Mouse (Mus musculus) lung, embryonic 16.5 days (tissue): ENCODE results near the gene Gm9837. TPM values are rescaled to one million over a fixed set of nuclear protein-coding genes. Genes with fewer than 3 reads are reported as not detected.

ENCODE experiments used
- ATAC-seq: fragments of 200-750 bp; cut with Nextera tagmentation; 2 replicates; pipeline ENCODE4 v1.8.0; 2017; ENCODE audit warnings: low read depth, mild to moderate bottlenecking, moderate library complexity
- H3K27ac ChIP-seq: fragments of 300-500 bp; sonication (generic); 2 replicates; pipeline ENCODE4 v1.5.1; 2014; ENCODE audit warnings: mild to moderate bottlenecking, control low read depth, low read length
- H3K27me3 ChIP-seq: fragments of 300-500 bp; sonication (generic); 2 replicates; pipeline ENCODE4 v1.6.1; 2014; ENCODE audit warnings: low read depth, low read length, mixed read lengths; ENCODE audit not compliant: control insufficient read depth, insufficient read depth
- H3K36me3 ChIP-seq: fragments of 300-500 bp; sonication (generic); 2 replicates; pipeline ENCODE4 v1.6.1; 2014; ENCODE audit warnings: low read length; ENCODE audit not compliant: control insufficient read depth, insufficient read depth
- H3K4me1 ChIP-seq: fragments of 300-500 bp; sonication (generic); replicated peaks from 2 replicates; pipeline ENCODE4 v1.6.1; 2014; ENCODE audit warnings: low read length, mixed read lengths; ENCODE audit not compliant: control insufficient read depth, insufficient read depth
- H3K4me2 ChIP-seq: fragments of 300-500 bp; sonication (generic); 2 replicates; pipeline ENCODE4 v1.6.1; 2014; ENCODE audit warnings: low read depth, low read length, control low read depth
- H3K4me3 ChIP-seq: fragments of 300-500 bp; sonication (generic); 2 replicates; pipeline ENCODE4 v1.5.1; 2014; ENCODE audit warnings: mild to moderate bottlenecking, low read length, control low read depth
- H3K9ac ChIP-seq: fragments of 300-500 bp; sonication (generic); 2 replicates; pipeline ENCODE4 v1.6.1; 2014; ENCODE audit warnings: low read length, control low read depth
- H3K9me3 ChIP-seq: fragments of 300-500 bp; sonication (generic); 2 replicates; pipeline ENCODE4 v1.6.1; 2016; ENCODE audit warnings: low read length; ENCODE audit not compliant: control insufficient read depth
- WGBS: fragments of 180-500 bp; shearing (Covaris S2); extraction: QIAGEN DNeasy Blood & Tissue Kit; methylation state at CpG from one replicate; pipeline ENCODE4 v1.1.7; 2014; 5-methylcytosine and 5-hydroxymethylcytosine counted together
- polyA plus RNA-seq: library from polyadenylated mRNA; unstranded; fragments of >200 nt; fragmentation: Nextera tagmentation; extraction: Ambion mirVana; gene quantifications from 2 replicates; pipeline ENCODE4 v1.2.1, GENCODE M21; 2015

Gm9837 gene
- polyA plus RNA-seq, 1 experiment from 2014 or later: not detected

DNA sequence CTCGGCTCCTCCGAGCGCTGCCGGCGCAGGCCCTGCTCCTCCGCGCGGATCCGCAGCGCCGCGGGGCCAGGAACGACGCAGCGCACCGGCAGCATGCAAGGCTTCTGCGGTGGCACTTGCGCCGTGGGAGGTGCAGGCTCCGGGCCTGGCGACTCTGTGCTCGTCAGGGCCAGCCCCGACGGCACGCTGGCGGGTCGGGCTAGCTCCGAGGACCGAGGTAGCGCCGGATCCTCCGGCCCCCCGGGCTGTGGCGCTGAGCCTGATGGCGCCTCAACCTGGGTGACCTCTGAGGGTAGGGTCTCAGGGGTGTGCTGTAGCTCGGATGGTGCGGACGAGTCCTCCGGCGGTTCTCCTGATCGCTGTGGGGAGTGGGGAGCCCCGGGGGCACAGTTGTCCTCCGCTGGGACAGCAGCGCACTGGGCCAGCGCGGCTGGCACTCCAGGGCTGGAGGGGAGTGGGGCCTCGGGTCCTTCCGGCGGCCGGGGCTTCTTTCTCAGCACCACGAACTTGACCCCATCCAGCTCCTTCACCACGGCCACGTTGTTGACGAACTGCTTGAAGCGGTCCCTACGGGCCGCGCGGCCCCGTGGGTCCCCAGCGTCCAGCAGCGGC lies 9.0 kb upstream of the Gm9837 start:
- H3K4me3 ChIP-seq: peak overlapping the region; percentile 47
- H3K27ac ChIP-seq: no peak overlapping the region
- H3K27me3 ChIP-seq: peaks cover 67% of the 10 kb centered on the region
- H3K36me3 ChIP-seq: no peaks in the 10 kb centered on the region
- H3K9me3 ChIP-seq: no peaks in the 10 kb centered on the region
- peak overlapping the region; percentile 45 for H3K9ac ChIP-seq
- ATAC-seq: peak; percentile 39
- peaks cover 16% of the 10 kb centered on the region for H3K4me1 ChIP-seq
- peak overlapping the region; percentile 76 for H3K4me2 ChIP-seq
- 1% methylated on average over 49 of the region's 62 CpGs for WGBS

DNA sequence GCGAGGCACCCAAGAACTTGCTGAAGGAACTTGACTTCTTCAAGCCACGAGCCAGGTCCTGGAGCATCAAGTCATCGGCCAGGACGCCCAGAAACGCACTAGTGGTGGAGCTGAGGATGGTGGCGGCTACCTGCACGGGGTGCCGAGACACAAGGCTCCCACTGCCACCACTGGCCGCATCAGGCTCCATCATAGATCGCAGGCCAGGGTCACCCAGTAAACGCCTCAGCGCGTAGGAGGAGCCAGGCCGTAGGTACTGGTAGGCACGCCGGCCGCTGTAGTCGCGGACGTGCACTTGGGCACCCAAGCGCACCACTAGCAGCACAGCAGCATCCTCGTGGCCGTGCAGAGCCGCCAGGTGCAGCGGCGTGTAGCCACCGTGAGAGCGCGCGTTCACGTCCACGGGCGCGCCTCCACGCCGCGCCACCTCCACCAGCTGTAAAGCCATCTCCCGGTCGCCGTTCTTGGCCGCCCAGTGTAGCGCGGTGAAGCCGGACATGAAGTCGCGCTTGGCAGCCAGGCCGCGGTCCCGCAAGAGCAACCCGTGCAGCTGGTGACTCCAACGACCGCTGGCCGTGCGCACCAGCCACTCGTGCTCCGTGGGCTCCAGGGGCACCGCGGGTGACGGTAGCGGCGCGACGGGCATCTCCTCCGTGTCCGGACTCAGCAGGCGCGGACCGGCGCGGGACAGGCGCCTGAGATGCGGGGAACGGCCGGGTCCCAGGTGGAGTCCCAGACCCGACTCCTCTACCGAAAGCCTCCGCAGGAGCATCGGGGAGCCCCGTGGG lies 8.3 kb upstream of the Gm9837 start:
- WGBS: 6% methylated on average over 79 of the region's 79 CpGs
- Histone ChIP-seq H3K27ac (no peak overlapping the region), H3K36me3 (no peaks in the 10 kb centered on the region), H3K27me3 (peaks cover 70% of the 10 kb centered on the region), H3K9ac (peak overlapping the region; percentile 45), H3K9me3 (no peaks in the 10 kb centered on the region), H3K4me2 (peak overlapping the region; percentile 76), H3K4me3 (peak overlapping the region; percentile 47), H3K4me1 (peaks cover 16% of the 10 kb centered on the region)
- peak; percentile 39; the same call in 1 of the 2 replicates for ATAC-seq

DNA sequence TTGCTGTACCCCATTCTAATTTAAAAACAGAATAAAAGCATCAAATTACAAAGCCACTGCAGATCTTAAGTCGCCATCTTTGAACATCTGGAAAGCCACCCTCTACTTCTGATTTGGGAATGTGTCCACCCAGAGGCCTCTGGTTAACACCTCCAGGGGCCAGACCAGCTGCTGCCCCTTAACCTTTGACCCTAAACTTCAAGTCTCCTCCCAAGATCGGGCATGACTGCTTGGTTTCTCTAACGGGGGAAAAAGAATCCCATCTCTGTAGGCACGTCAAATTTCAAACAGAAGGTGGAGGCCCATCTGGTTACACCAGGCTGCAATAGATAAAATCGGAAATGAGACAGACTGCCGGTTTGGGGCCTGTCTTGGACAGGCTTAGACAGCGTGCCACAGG lies 7.6 kb upstream of the Gm9837 start:
- WGBS: 41% methylated on average over 7 of the region's 7 CpGs
- H3K4me2 ChIP-seq: no peak overlapping the region
- H3K4me1 ChIP-seq: peaks cover 16% of the 10 kb centered on the region
- H3K9me3 ChIP-seq: no peaks in the 10 kb centered on the region
- H3K36me3 ChIP-seq: no peaks in the 10 kb centered on the region
- no peak overlapping the region for H3K4me3 ChIP-seq
- no peak overlapping the region for H3K27ac ChIP-seq
- H3K27me3 ChIP-seq: peaks cover 70% of the 10 kb centered on the region
- ATAC-seq: no peak
- no peak overlapping the region for H3K9ac ChIP-seq

DNA sequence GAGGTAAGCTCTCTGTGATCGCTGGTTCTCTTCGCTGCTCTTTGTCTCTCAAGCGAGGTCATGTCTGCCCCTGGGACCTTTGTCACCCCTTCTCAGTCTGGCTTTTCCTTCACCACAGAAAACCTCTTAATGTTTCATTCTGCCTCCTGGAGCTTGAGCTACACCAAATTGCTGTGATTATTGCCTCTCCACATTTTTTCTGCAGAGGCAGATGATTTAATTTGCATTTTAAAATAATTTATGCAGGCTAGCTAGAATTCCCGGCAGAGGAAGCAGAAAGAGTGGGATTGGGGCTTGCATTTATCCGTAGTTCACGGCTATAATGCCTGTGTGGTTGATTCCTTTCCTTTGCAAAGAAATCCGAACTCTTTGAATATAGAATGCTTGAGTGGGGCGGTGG lies 5.3 kb upstream of the Gm9837 start:
- Histone ChIP-seq H3K9ac (no peak overlapping the region), H3K9me3 (no peaks in the 10 kb centered on the region), H3K27me3 (peaks cover 69% of the 10 kb centered on the region), H3K27ac (no peak overlapping the region), H3K4me1 (peaks cover 16% of the 10 kb centered on the region), H3K4me3 (no peak overlapping the region), H3K4me2 (no peak overlapping the region), H3K36me3 (no peaks in the 10 kb centered on the region)
- no peak for ATAC-seq
- WGBS: 22% methylated on average over 8 of the region's 8 CpGs

DNA sequence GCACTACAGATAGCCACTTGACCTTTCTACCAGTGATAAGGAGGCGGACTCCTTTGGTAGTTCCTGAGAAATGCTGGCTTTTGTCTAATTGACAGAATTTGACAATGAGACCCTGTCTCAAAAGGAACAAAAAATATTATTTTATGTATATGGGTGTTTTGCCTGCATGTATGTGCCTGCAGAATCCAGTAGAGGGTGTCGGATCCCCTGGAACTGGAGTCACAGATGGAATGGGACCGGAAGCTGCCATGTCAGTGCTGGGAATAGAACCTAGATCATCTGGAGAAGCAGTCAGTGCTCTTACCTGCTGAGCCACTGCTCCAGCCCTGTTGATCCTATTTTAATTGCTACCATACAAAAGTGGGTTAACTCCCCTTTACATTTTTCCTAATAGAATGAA lies 2.4 kb upstream of the Gm9837 start:
- 58% methylated on average over 3 of the region's 3 CpGs for WGBS
- no peak for ATAC-seq
- peaks cover 47% of the 10 kb centered on the region for H3K27me3 ChIP-seq

DNA sequence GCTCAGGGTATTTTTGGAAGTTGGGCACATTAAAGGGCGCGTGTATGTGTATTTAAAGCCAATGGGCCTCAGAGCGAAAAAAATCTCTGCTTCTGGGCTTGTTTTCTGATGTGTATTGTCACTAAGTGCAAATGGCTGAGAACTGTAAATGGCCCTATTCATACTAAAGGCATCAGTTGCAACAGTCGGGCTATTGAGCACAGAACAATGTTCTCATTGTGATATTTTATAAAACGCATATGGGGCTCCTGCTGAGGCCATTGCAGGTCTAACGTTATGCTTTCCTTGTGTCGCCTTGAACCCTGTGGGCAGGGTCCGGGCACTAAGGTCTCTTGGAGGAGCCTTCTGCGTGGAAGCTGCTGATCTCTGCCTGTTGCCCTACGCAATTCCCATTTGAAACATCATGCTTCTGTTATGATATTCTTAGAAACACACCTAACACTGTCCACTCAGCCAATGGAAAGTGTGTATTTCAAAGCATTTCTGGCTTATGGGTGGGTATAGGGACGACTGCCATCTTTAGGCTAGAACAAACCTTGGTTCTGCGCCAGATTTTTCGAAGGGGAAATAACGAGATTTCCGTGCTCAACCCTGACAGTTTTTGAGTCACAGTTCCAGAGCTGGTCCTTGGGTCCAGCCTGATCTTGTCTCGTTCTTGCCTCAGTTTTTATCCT lies 848 bp downstream of the Gm9837 start:
- peak; percentile 18 for ATAC-seq

More for the DNA sequence above, 2.4 kb upstream of the Gm9837 start:
- Histone ChIP-seq H3K9me3 (no peaks in the 10 kb centered on the region), H3K9ac (no peak overlapping the region), H3K4me3 (no peak overlapping the region), H3K4me2 (no peak overlapping the region), H3K27ac (no peak overlapping the region), H3K36me3 (no peaks in the 10 kb centered on the region), H3K4me1 (peaks cover 7% of the 10 kb centered on the region; the same call in 1 of the 2 replicates)

DNA sequence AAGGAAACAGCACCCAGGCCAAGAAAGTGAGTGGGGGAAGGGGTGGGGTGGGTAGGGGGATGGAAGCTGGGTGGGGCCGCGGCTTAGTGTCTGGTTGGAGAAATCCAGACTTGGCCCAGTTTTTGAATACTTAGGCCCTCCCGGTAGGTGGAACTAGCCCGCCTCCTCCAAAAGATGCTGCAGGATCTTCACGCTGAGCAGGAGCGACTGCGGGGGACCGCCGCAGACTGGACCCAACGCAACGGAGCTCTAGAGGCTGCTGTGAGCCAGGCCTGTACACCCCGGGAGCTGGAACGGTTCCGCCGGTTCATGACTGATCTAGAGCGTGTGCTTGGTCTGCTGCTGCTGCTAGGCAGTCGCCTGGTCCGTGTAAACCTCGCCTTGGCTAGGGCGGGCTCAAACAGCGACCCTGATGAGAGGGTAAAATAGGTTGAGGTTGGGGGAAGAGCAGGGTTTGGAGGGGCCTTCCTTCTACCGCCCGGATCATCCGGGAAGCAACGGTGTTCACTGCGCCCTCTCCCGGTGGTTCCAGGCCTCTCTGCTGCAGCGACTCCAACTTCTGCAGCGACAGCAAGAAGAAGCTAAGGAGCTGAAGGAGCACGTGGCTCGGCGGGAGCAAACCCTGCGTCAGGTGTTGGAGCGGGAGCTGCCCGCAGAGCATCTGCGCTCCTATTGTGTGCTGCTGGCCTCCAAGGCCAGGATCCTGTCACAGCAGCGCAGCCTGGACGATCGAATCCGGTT lies 3.9 kb downstream of the Gm9837 start:
- Histone ChIP-seq H3K9me3 (no peaks in the 10 kb centered on the region), H3K27me3 (peaks cover 50% of the 10 kb centered on the region), H3K4me1 (peaks cover 13% of the 10 kb centered on the region; the same call in 1 of the 2 replicates), H3K36me3 (no peaks in the 10 kb centered on the region), H3K27ac (no peak overlapping the region), H3K4me2 (peak overlapping the region; percentile 62), H3K4me3 (peak overlapping the region; percentile 37), H3K9ac (peak overlapping the region; percentile 60)
- ATAC-seq: peak; percentile 65
- WGBS: 6% methylated on average over 40 of the region's 40 CpGs

More for the DNA sequence above, 848 bp downstream of the Gm9837 start:
- Histone ChIP-seq H3K9ac (peak overlapping the region; percentile 26; the same call in 1 of the 2 replicates), H3K27ac (no peak overlapping the region), H3K27me3 (peaks cover 36% of the 10 kb centered on the region), H3K36me3 (no peaks in the 10 kb centered on the region), H3K4me3 (peak overlapping the region; percentile 17), H3K4me1 (peaks cover 10% of the 10 kb centered on the region; the same call in 1 of the 2 replicates), H3K9me3 (no peaks in the 10 kb centered on the region), H3K4me2 (peak overlapping the region; percentile 43)
- WGBS: 35% methylated on average over 16 of the region's 16 CpGs

DNA sequence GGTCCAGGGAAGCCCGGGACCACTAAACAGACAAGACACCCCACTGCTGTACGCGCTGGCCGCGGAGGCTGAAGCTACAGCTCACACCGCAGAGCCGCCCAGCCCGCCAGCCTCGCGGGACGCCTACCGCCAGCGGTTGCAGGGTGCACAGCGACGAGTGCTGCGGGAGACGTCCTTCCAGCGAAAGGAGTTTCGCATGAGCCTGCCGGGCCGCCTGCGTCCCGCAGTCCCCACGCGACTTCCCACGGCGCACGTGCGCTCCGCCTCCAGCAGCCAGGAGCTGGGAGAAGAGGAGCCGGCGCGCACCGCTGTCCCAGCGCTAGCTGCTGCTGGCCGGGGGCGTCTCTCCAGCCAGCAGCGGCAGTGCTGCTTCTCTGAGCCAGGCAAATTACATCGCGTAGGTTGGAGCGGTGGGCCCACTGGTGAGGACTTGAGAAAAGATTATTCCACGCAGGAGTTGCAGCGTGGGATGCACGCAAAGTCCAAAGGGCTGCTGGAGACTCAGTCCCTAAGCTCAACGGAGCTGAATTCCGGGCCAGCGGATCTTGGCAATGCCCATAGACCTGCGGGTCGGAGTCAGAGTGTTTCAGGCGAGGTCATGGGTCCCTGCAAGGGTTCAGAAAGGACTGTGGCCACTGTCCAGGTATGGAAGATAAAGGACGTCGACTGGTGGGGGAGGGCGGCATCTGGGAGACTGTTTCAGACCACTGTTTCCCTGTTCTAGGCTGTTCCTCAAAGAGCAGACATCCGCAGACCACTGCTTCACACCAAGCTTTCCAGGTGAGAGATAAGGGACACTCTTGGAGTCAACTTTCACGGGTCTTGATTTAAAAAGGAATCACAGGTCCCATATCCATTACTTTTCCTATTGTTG lies 6.5 kb downstream of the Gm9837 start:
- H3K27me3 ChIP-seq: peaks cover 41% of the 10 kb centered on the region
- ATAC-seq: peak; percentile 26; the same call in 1 of the 2 replicates

More for the DNA sequence above, 6.5 kb downstream of the Gm9837 start:
- Histone ChIP-seq H3K4me2 (peak overlapping the region; percentile 78), H3K4me3 (peak overlapping the region; percentile 48), H3K9ac (peak overlapping the region; percentile 55), H3K27ac (no peak overlapping the region), H3K36me3 (no peaks in the 10 kb centered on the region), H3K4me1 (peaks cover 6% of the 10 kb centered on the region; the same call in 1 of the 2 replicates), H3K9me3 (no peaks in the 10 kb centered on the region)
- 6% methylated on average over 55 of the region's 55 CpGs for WGBS
